Mouse (Mus musculus): Measurements from ENCODE around the gene Lcn10. TPM values are rescaled to one million over a fixed set of nuclear protein-coding genes. Genes with fewer than 3 reads are reported as not detected.

Gene Lcn10
- polyA plus RNA-seq (2012; rRNA removed): not detected in 2 replicates

DNA sequence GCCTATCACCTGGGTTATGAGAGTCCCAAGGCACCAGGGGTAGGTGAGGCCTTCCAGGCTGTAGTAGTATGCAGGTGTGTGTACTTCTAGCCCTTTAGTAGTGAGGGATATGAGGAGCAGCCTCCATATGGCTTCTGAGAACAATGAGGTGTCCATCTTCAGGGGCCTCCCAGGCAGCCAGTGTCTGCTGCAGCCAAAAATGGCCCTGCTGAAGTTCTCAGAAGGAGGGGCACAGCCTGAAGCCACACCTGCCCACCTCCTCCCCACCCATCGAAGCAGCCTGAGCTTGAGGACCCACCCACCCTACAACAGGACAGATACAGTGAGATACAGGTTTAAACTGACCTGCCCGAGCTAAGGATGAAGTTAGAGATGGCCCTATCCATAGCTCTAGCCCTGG, at the start of gene Lcn10:
Gene Lcn10, plus strand, starts transcription at position 301 of the 400 bp plus-strand sequence.
- H3K4me1 ChIP-seq (ENCODE audit: control insufficient read depth, insufficient read depth, insufficient read length): no peaks in the 10 kb centered on the region
- no peaks in the 10 kb centered on the region for H3K36me3 ChIP-seq (ENCODE audit: control insufficient read depth, insufficient read depth, low read length)
- WGBS: 61% methylated on average over 2 of the region's 2 CpGs
- DNase-seq (ENCODE audit: low read depth in 1 of 2, low spot score in 2 of 2): no peak
- no peak for TF ChIP-seq POLR2A (IDR thresholded peaks at IDR 0.05; ENCODE audit: low read depth, low read length)
- no peak within 1 kb of the TSS for H3K4me3 ChIP-seq (ENCODE audit: extremely low read depth, insufficient read depth, insufficient read length)
- H3K27me3 ChIP-seq (ENCODE audit: control insufficient read depth, insufficient read depth, low read length): no peaks in the 10 kb centered on the region
- H3K27ac ChIP-seq (ENCODE audit: insufficient read depth, low read length): no peak within 1 kb of the TSS

DNA sequence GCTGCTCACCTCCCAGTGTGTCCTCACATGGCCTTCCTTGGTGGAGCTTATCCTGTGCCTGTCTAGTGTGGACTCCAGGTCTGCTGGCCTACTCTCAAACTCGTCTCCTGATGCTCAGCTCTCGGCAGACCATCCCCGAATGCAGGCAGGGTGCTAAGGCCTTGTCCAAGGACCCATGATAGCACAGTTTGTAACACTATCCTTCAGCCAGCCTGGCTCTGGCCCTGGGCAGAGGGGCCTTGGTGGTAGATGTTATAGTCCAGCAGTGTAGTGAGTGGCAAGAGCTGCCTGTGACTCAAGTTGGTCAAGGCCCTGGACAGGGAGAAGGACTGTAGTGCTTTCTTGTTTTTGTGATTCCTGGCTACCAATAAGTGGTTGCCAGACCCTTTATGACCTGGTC, 48.9 kb upstream of the Lcn10 start:
- no peak for DNase-seq (ENCODE audit: low read depth in 1 of 2, low spot score in 2 of 2)
- no peak overlapping the region for H3K27ac ChIP-seq (ENCODE audit: insufficient read depth, low read length)
- no peaks in the 10 kb centered on the region for H3K36me3 ChIP-seq (ENCODE audit: control insufficient read depth, insufficient read depth, low read length)
- WGBS: 85% methylated on average over 3 of the region's 3 CpGs
- TF ChIP-seq POLR2A (IDR thresholded peaks at IDR 0.05; ENCODE audit: low read depth, low read length) (no peak), CTCF (IDR thresholded peaks at IDR 0.05; ENCODE audit: extremely low read depth, insufficient read depth, insufficient read length, insufficient replicate concordance) (no peak)
- no peaks in the 10 kb centered on the region for H3K27me3 ChIP-seq (ENCODE audit: control insufficient read depth, insufficient read depth, low read length)
- no peaks in the 10 kb centered on the region for H3K4me1 ChIP-seq (ENCODE audit: control insufficient read depth, insufficient read depth, insufficient read length)
- H3K4me3 ChIP-seq (ENCODE audit: extremely low read depth, insufficient read depth, insufficient read length): no peak overlapping the region

GRCm38 (mm10) chr2:25634046-25634445, 48.5 kb upstream of the Lcn10 start:
- WGBS: 90% methylated on average over 1 of the region's 1 CpGs
- Histone ChIP-seq H3K27ac (ENCODE audit: insufficient read depth, low read length) (no peak overlapping the region), H3K4me3 (ENCODE audit: extremely low read depth, insufficient read depth, insufficient read length) (no peak overlapping the region), H3K36me3 (ENCODE audit: control insufficient read depth, insufficient read depth, low read length) (no peaks in the 10 kb centered on the region), H3K27me3 (ENCODE audit: control insufficient read depth, insufficient read depth, low read length) (no peaks in the 10 kb centered on the region), H3K4me1 (ENCODE audit: control insufficient read depth, insufficient read depth, insufficient read length) (no peaks in the 10 kb centered on the region)
- no peak for TF ChIP-seq POLR2A (IDR thresholded peaks at IDR 0.05; ENCODE audit: low read depth, low read length)
- TF ChIP-seq CTCF (IDR thresholded peaks at IDR 0.05; ENCODE audit: extremely low read depth, insufficient read depth, insufficient read length, insufficient replicate concordance): no peak
- DNase-seq (ENCODE audit: low read depth in 1 of 2, low spot score in 2 of 2): no peak

DNA sequence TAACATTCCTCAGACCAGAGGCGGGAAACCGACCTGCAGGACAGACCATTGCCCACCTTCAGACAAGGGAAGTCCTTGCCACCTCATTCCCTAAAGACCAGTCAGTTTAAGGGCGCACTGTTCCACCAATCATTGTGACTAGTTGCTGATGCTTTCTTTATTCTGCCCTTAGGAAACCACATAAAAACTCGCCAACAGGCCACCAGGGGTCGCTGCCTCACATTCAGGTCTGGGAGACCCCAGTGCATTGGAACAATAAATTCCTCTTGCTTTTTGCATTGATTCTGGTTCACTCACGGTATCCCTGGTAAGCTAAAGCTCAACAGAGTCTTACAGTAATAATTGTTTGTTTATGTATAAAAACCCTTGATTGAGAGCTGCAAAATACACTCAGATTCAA, 42.6 kb upstream of the Lcn10 start:
- H3K4me1 ChIP-seq (ENCODE audit: control insufficient read depth, insufficient read depth, insufficient read length): no peaks in the 10 kb centered on the region
- H3K27ac ChIP-seq (ENCODE audit: insufficient read depth, low read length): no peak overlapping the region
- H3K27me3 ChIP-seq (ENCODE audit: control insufficient read depth, insufficient read depth, low read length): no peaks in the 10 kb centered on the region
- peak in 1 of 2 experiments; percentile 14 for DNase-seq (ENCODE audit: low read depth in 1 of 2, low spot score in 2 of 2)
- peak; percentile 48; the same call in 1 of the 2 replicates for TF ChIP-seq CTCF (IDR thresholded peaks at IDR 0.05; ENCODE audit: extremely low read depth, insufficient read depth, insufficient read length, insufficient replicate concordance)
- TF ChIP-seq POLR2A (IDR thresholded peaks at IDR 0.05; ENCODE audit: low read depth, low read length): no peak
- 31% methylated on average over 6 of the region's 6 CpGs for WGBS
- H3K4me3 ChIP-seq (ENCODE audit: extremely low read depth, insufficient read depth, insufficient read length): no peak overlapping the region
- no peaks in the 10 kb centered on the region for H3K36me3 ChIP-seq (ENCODE audit: control insufficient read depth, insufficient read depth, low read length)

- H3K36me3 ChIP-seq (ENCODE audit: control insufficient read depth, insufficient read depth, low read length): no peaks in the 10 kb centered on the region
- DNase-seq (ENCODE audit: low read depth in 1 of 2, low spot score in 2 of 2): no peak
- no peaks in the 10 kb centered on the region for H3K27me3 ChIP-seq (ENCODE audit: control insufficient read depth, insufficient read depth, low read length)
- no peak within 1 kb of the TSS for H3K27ac ChIP-seq (ENCODE audit: insufficient read depth, low read length)
- WGBS: 76% methylated on average over 2 of the region's 2 CpGs
- no peak for TF ChIP-seq POLR2A (IDR thresholded peaks at IDR 0.05; ENCODE audit: low read depth, low read length)
- no peak for TF ChIP-seq CTCF (IDR thresholded peaks at IDR 0.05; ENCODE audit: extremely low read depth, insufficient read depth, insufficient read length, insufficient replicate concordance)
- no peaks in the 10 kb centered on the region for H3K4me1 ChIP-seq (ENCODE audit: control insufficient read depth, insufficient read depth, insufficient read length)
- no peak within 1 kb of the TSS for H3K4me3 ChIP-seq (ENCODE audit: extremely low read depth, insufficient read depth, insufficient read length)
These were observed 29.6 kb upstream of the Lcn10 start, which contains the start of gene Lcn8 for GRCm38 (mm10) chr2:25652902-25653301. Gene Lcn8, plus strand, starts transcription at chr2:25653120.

- TF ChIP-seq POLR2A (IDR thresholded peaks at IDR 0.05; ENCODE audit: low read depth, low read length) (no peak), CTCF (IDR thresholded peaks at IDR 0.05; ENCODE audit: extremely low read depth, insufficient read depth, insufficient read length, insufficient replicate concordance) (no peak)
- Histone ChIP-seq H3K4me1 (ENCODE audit: control insufficient read depth, insufficient read depth, insufficient read length) (no peaks in the 10 kb centered on the region), H3K27ac (ENCODE audit: insufficient read depth, low read length) (no peak overlapping the region), H3K27me3 (ENCODE audit: control insufficient read depth, insufficient read depth, low read length) (no peaks in the 10 kb centered on the region), H3K36me3 (ENCODE audit: control insufficient read depth, insufficient read depth, low read length) (no peaks in the 10 kb centered on the region), H3K4me3 (ENCODE audit: extremely low read depth, insufficient read depth, insufficient read length) (no peak overlapping the region)
- WGBS: 50% methylated on average over 1 of the region's 1 CpGs
- no peak for DNase-seq (ENCODE audit: low read depth in 1 of 2, low spot score in 2 of 2)
These were observed 28.0 kb upstream of the Lcn10 start for GRCm38 (mm10) chr2:25654502-25654901.

GRCm38 (mm10) chr2:25656691-25657090, 25.8 kb upstream of the Lcn10 start:
- no peaks in the 10 kb centered on the region for H3K27me3 ChIP-seq (ENCODE audit: control insufficient read depth, insufficient read depth, low read length)
- DNase-seq (ENCODE audit: low read depth in 1 of 2, low spot score in 2 of 2): no peak
- no peak for TF ChIP-seq CTCF (IDR thresholded peaks at IDR 0.05; ENCODE audit: extremely low read depth, insufficient read depth, insufficient read length, insufficient replicate concordance)
- no peak for TF ChIP-seq POLR2A (IDR thresholded peaks at IDR 0.05; ENCODE audit: low read depth, low read length)
- H3K4me3 ChIP-seq (ENCODE audit: extremely low read depth, insufficient read depth, insufficient read length): no peak overlapping the region
- no peaks in the 10 kb centered on the region for H3K36me3 ChIP-seq (ENCODE audit: control insufficient read depth, insufficient read depth, low read length)
- H3K27ac ChIP-seq (ENCODE audit: insufficient read depth, low read length): no peak overlapping the region
- no peaks in the 10 kb centered on the region for H3K4me1 ChIP-seq (ENCODE audit: control insufficient read depth, insufficient read depth, insufficient read length)
- 84% methylated on average over 4 of the region's 4 CpGs for WGBS
